Mouse (Mus musculus) bone marrow, adult 2 months (tissue): ENCODE data around the gene Hcrtr2.

ENCODE experiments used
- CTCF ChIP-seq: fragments of 200-500 bp; IDR thresholded peaks from 2 replicates; pipeline ENCODE4 v1.5.1; 2011; ENCODE audit warnings: low read length, control low read depth; ENCODE audit not compliant: control insufficient read depth, insufficient read depth
- POLR2A ChIP-seq: fragments of 200-500 bp; IDR thresholded peaks from 2 replicates; pipeline ENCODE4 v1.6.1; 2011; ENCODE audit warnings: low read depth, mild to moderate bottlenecking, control low read depth, low read length, borderline replicate concordance; ENCODE audit not compliant: control insufficient read depth

GRCm38 (mm10) chr9:76270886-76271285 is 52.8 kb downstream of the Hcrtr2 start:
- TF ChIP-seq CTCF (no peak), POLR2A (no peak)
